Mouse (Mus musculus) bone marrow macrophage, adult 2 months (primary cell): Measurements from ENCODE around the gene Usp6nl. TPM values are rescaled to one million over a fixed set of nuclear protein-coding genes. Genes with fewer than 3 reads are reported as not detected.
A peak's percentile ranks its signal among the peaks of the same experiment; 100 is the strongest.

Source experiments
- H3K27ac ChIP-seq: 2 replicates; pipeline ENCODE4 v1.5.1; 2012; ENCODE audit warnings: low read depth, low read length; ENCODE audit not compliant: insufficient read depth
- H3K4me1 ChIP-seq: 2 replicates; pipeline ENCODE4 v1.6.1; 2012; ENCODE audit warnings: low read length; ENCODE audit not compliant: control insufficient read depth, insufficient read depth
- H3K4me3 ChIP-seq: 2 replicates; pipeline ENCODE4 v1.5.1; 2012; ENCODE audit warnings: mild to moderate bottlenecking, low read length, moderate library complexity; ENCODE audit not compliant: insufficient read depth
- CTCF ChIP-seq: IDR thresholded peaks from 2 replicates; pipeline ENCODE4 v1.5.1; 2012; ENCODE audit warnings: low read depth, mild to moderate bottlenecking, low read length, moderate library complexity
- POLR2A ChIP-seq: IDR thresholded peaks from 2 replicates; pipeline ENCODE4 v1.6.1; 2012; ENCODE audit warnings: mild to moderate bottlenecking, low read depth, low read length, borderline replicate concordance
- polyA plus RNA-seq: library from polyadenylated mRNA; stranded (reverse); fragments of >200 nt; gene quantifications from 2 replicates; pipeline ENCODE4 v1.2.4, GENCODE M21; 2012; ENCODE audit not compliant: missing spikeins, insufficient read depth, insufficient read length

Gene Usp6nl
- polyA plus RNA-seq, 1 experiment = 5.6 TPM

GRCm38 (mm10) chr2:6366521-6366928 is 44.1 kb downstream of the Usp6nl start:
- TF ChIP-seq CTCF = no peak
- no peak for TF ChIP-seq POLR2A
- Histone ChIP-seq H3K27ac (peak overlapping the region; percentile 66), H3K4me1 (peaks cover 31% of the 10 kb centered on the region), H3K4me3 (peak overlapping the region; percentile 34)

GRCm38 (mm10) chr2:6366973-6367372 is 44.5 kb downstream of the Usp6nl start:
- TF ChIP-seq POLR2A (no peak), CTCF (no peak)
- H3K4me3 ChIP-seq = no peak overlapping the region
- peak overlapping the region; percentile 32 for H3K27ac ChIP-seq
- peaks cover 31% of the 10 kb centered on the region for H3K4me1 ChIP-seq

DNA sequence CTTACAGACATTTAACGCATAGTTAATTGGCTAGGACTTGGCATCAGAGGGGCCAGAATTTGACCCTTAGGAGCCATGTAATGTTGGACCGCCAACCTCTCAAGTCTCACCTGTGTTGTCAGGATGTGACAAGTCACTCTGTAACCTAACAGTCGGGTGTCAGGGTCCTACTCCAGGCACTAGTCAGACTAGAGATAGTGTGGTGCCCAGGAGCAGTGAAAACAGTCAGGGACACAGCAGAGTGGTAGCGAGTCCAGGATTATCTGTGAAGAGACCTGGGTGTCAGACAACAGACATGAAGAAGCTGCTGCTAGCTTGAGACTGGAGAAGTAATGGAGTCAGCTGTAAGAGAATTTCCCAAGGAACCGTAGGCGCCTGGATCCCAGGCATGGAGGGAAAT is 45.0 kb downstream of the Usp6nl start:
- TF ChIP-seq POLR2A (no peak), CTCF (no peak)
- Histone ChIP-seq H3K27ac (no peak overlapping the region), H3K4me1 (peaks cover 35% of the 10 kb centered on the region), H3K4me3 (no peak overlapping the region)

GRCm38 (mm10) chr2:6374216-6374615 is 51.7 kb downstream of the Usp6nl start:
- Histone ChIP-seq H3K4me3 (no peak overlapping the region), H3K27ac (no peak overlapping the region), H3K4me1 (peaks cover 29% of the 10 kb centered on the region)
- TF ChIP-seq POLR2A (no peak), CTCF (no peak)

- TF ChIP-seq POLR2A = no peak
- no peak for TF ChIP-seq CTCF
- Histone ChIP-seq H3K4me3 (no peak overlapping the region), H3K27ac (no peak overlapping the region), H3K4me1 (peaks cover 41% of the 10 kb centered on the region)
Observed at GRCm38 (mm10) chr2:6376071-6376470, 53.6 kb downstream of the Usp6nl start.

DNA sequence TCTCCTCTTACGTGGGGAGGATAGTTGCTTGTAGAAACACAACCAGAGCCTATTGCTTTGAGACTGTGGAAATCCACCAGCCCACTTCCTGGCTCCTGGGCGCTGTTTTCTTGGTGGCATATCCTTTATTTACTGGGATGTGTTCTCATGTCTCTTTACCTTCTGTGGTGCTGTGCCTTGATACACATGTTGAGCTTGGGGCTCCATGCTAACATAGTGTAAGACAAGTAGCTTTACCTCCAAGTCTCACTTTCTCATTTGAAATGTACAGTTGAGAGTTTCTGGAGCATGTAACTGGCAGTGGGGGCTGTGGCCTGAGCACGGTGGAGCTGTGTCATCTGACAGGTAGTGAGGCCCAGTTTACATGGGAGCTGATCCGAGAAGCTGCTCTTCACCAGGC is 54.5 kb downstream of the Usp6nl start:
- no peak overlapping the region for H3K4me3 ChIP-seq
- TF ChIP-seq POLR2A = no peak
- no peak for TF ChIP-seq CTCF
- H3K27ac ChIP-seq = no peak overlapping the region
- H3K4me1 ChIP-seq = peaks cover 41% of the 10 kb centered on the region

GRCm38 (mm10) chr2:6378590-6379205 is 56.2 kb downstream of the Usp6nl start:
- Histone ChIP-seq H3K4me3 (peak overlapping the region; percentile 44), H3K4me1 (peaks cover 47% of the 10 kb centered on the region), H3K27ac (peak overlapping the region; percentile 63)
- TF ChIP-seq CTCF (no peak), POLR2A (no peak)

- Histone ChIP-seq H3K4me3 (no peak overlapping the region), H3K27ac (peak overlapping the region; percentile 3; the same call in 1 of the 2 replicates), H3K4me1 (peaks cover 52% of the 10 kb centered on the region)
- no peak for TF ChIP-seq POLR2A
- TF ChIP-seq CTCF = no peak
Observed at GRCm38 (mm10) chr2:6379731-6380212, 57.3 kb downstream of the Usp6nl start.

DNA sequence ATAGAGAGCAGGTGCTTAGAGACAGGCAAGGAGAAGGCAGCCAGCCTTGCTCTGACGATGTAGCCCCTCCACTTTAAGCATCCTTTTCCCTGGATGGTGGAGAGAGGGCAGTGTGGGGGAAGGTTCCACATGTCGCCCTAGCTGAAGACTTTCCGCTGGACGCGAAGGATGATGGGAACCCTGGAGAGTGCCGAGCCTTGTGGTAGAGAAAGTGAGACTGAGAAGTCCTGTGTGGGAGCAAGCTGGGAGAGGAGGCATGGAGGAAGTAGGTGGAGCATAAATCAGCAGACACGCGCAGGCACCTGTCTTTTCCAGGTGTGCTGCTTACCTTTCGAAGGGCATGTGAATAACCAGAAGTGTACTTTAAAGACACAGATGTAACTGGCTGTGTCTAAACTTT is 57.9 kb downstream of the Usp6nl start:
- TF ChIP-seq CTCF (no peak), POLR2A (no peak)
- no peak overlapping the region for H3K4me3 ChIP-seq
- no peak overlapping the region for H3K27ac ChIP-seq
- peaks cover 50% of the 10 kb centered on the region for H3K4me1 ChIP-seq

- no peak overlapping the region; the same call in 1 of the 2 replicates for H3K27ac ChIP-seq
- no peak overlapping the region for H3K4me3 ChIP-seq
- peaks cover 25% of the 10 kb centered on the region for H3K4me1 ChIP-seq
- no peak for TF ChIP-seq CTCF
- no peak for TF ChIP-seq POLR2A
Observed at GRCm38 (mm10) chr2:6384407-6385146, 62.1 kb downstream of the Usp6nl start.

DNA sequence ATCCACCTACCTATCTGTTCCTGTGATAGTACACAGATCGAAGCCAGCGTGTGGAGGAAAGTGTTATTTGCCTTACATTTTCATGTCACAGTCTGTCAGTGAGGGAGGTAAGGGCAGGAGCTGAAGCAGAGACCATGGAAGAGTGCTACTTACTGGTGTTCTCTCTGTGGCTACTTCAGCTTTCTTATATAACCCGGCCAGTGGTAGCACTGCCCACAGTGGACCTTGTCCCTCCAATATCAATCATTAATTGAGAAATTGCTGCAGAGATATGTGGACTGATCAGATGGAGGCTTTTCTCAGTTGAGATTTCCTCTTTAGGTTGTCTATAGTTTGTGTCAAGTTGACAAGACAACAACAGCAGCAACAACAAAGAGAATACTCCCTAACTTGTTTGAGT is 66.7 kb downstream of the Usp6nl start:
- TF ChIP-seq POLR2A (no peak), CTCF (no peak)
- Histone ChIP-seq H3K4me1 (peaks cover 2% of the 10 kb centered on the region; the same call in 1 of the 2 replicates), H3K27ac (no peak overlapping the region), H3K4me3 (no peak overlapping the region)
